Mouse (Mus musculus) liver, adult 2 months (tissue): ENCODE results near the gene Tox4.

Experiments used
- CTCF ChIP-seq: fragments of 200-500 bp; IDR thresholded peaks from 2 replicates; pipeline ENCODE4 v1.5.1; 2011; ENCODE audit warnings: low read depth, low read length, control low read depth
- POLR2A ChIP-seq: fragments of 200-500 bp; IDR thresholded peaks from 2 replicates; pipeline ENCODE4 v1.6.1; 2011; ENCODE audit warnings: low read length, control low read depth; ENCODE audit not compliant: insufficient read depth; ENCODE audit errors: extremely low read depth

DNA sequence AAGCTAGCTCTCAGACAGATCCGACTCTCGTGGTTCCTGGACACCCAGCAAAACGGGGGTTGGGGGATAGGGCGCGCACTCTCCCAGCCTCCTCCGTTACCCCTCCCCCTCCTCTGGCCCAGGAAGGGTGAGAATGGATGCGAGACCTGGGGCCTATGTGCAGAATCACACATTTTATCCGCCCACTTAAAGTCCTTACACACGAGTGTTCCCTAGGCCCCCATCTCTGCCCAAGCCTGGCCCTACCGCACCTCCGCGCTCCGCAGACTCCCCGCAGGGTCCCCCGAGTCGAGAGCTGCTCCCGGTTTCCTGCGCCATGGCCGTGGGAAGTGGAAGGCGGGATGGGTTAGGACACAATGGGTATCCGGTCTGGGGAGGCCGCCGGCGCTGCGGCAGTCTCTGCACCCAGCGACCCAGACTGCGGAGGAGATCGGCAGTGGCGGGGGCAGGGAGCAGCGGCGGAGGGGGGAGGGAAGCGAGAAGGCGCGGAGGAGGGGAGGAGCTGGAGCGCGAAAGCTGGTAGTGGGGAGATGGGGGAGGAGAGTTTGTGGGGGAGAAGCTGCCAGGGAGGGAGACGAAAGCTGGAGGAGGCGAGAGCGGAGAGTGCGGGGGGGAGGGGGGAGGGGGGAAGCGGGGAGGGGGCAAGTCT, 37.0 kb downstream of the Tox4 start:
- TF ChIP-seq POLR2A (peak; percentile 51; the same call in 1 of the 2 replicates), CTCF (no peak)
